Mouse (Mus musculus) kidney, adult 2 months (tissue): ENCODE data around the gene Ext2.

ENCODE experiments used
- CTCF ChIP-seq: fragments of 200-500 bp; conservative IDR thresholded peaks from 2 replicates; pipeline ENCODE4 v1.5.1; 2011; ENCODE audit warnings: low read depth, mild to moderate bottlenecking, control low read depth, low read length, moderate library complexity, mixed read lengths; ENCODE audit not compliant: insufficient read depth, insufficient read length
- POLR2A ChIP-seq: fragments of 200-500 bp; IDR thresholded peaks from one replicate; pipeline ENCODE4 v1.6.1; 2011; ENCODE audit warnings: low read depth, low read length, control low read depth

- TF ChIP-seq CTCF (no peak), POLR2A (no peak)
Measured at GRCm38 (mm10) chr2:93772054-93772764, 50.2 kb downstream of the Ext2 start.
